Mouse (Mus musculus) forebrain, embryonic 10.5 days (tissue): Measurements from ENCODE around the gene Prkaa1. TPM values are rescaled to one million over a fixed set of nuclear protein-coding genes. Genes with fewer than 3 reads are reported as not detected.

Source experiments
- DNase-seq: peaks from one replicate; pipeline ENCODE4 v3.0.0-alpha.2; 2017; ENCODE audit warnings: low spot score; ENCODE audit errors: extremely low spot score
- H3K27ac ChIP-seq: fragments of 300-500 bp; sonication (generic); 2 replicates; pipeline ENCODE4 v1.5.1; 2016; ENCODE audit warnings: mild to moderate bottlenecking
- H3K27me3 ChIP-seq: fragments of 300-500 bp; sonication (generic); 2 replicates; pipeline ENCODE4 v1.6.1; 2016; ENCODE audit warnings: mild to moderate bottlenecking; ENCODE audit not compliant: poor library complexity, severe bottlenecking
- H3K36me3 ChIP-seq: fragments of 300-500 bp; sonication (generic); replicated peaks from 2 replicates; pipeline ENCODE4 v1.6.1; 2016; ENCODE audit warnings: mild to moderate bottlenecking, moderate library complexity
- H3K4me1 ChIP-seq: fragments of 300-500 bp; sonication (generic); 2 replicates; pipeline ENCODE4 v1.6.1; 2016
- H3K4me3 ChIP-seq: fragments of 300-500 bp; sonication (generic); 2 replicates; pipeline ENCODE4 v1.5.1; 2016; ENCODE audit warnings: mild to moderate bottlenecking, moderate library complexity
- H3K9me3 ChIP-seq: fragments of 300-500 bp; sonication (generic); 2 replicates; pipeline ENCODE4 v1.6.1; 2016; ENCODE audit warnings: mild to moderate bottlenecking, moderate library complexity
- WGBS: fragments of 180-500 bp; shearing (Covaris S2); methylation state at CpG from one replicate; pipeline ENCODE4 v1.1.7; 2016; 5-methylcytosine and 5-hydroxymethylcytosine counted together
- polyA plus RNA-seq: library from polyadenylated mRNA; unstranded; fragments of >200 nt; fragmentation: Nextera tagmentation; extraction: Ambion mirVana; gene quantifications from 2 replicates; pipeline ENCODE4 v1.2.1, GENCODE M21; 2016

Gene Prkaa1
- polyA plus RNA-seq, 1 experiment from 2014 or later: 12.8 TPM

DNA sequence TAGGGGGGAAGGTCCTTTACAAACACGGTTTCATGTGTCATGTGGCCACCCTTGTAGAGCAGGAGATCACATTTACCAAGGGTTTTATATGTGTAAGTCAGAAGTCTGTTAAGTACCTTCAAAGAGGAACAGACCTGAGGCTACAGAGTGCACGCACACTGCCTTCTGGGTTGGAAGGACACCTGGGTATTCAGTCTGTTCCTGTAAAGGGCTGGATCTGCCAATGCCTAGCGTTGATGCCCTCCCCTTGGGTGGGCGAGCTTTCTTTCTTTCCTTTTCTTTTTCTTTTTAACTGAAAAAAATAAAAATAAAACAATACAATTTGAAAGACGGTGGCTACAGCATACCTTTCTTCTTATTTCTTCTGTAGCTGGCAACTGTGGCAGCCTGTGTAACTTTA is 11.4 kb downstream of the Prkaa1 start:
- H3K27ac ChIP-seq: no peak overlapping the region
- no peaks in the 10 kb centered on the region for H3K36me3 ChIP-seq
- H3K4me3 ChIP-seq: no peak overlapping the region
- H3K9me3 ChIP-seq: no peaks in the 10 kb centered on the region
- WGBS: 87% methylated on average over 5 of the region's 5 CpGs
- H3K4me1 ChIP-seq: peaks cover 10% of the 10 kb centered on the region; the same call in 1 of the 2 replicates
- DNase-seq: no peak
- no peaks in the 10 kb centered on the region for H3K27me3 ChIP-seq

DNA sequence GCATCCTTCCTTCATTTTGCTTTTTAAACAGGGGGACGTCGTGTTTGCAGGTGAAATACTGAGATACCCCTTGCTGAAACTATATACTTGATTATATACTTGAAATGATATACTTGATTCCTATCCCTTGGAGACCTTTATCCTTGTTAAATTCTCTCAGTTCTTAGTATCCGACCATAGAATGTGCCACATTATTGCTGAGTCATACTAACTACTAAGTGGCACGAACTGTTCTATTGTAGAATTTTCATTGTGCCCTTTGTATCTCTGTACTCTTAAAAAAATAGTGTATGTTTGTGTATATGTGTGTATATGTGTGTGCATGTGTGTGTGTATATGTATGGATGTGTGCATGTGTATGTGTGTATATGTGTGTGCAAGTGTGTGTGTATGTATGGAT is 12.7 kb downstream of the Prkaa1 start:
- no peaks in the 10 kb centered on the region for H3K9me3 ChIP-seq
- WGBS: 91% methylated on average over 4 of the region's 4 CpGs
- H3K27me3 ChIP-seq: no peaks in the 10 kb centered on the region
- H3K4me1 ChIP-seq: peaks cover 10% of the 10 kb centered on the region; the same call in 1 of the 2 replicates
- no peak for DNase-seq
- no peak overlapping the region for H3K27ac ChIP-seq
- H3K36me3 ChIP-seq: peaks cover 8% of the 10 kb centered on the region
- H3K4me3 ChIP-seq: no peak overlapping the region

DNA sequence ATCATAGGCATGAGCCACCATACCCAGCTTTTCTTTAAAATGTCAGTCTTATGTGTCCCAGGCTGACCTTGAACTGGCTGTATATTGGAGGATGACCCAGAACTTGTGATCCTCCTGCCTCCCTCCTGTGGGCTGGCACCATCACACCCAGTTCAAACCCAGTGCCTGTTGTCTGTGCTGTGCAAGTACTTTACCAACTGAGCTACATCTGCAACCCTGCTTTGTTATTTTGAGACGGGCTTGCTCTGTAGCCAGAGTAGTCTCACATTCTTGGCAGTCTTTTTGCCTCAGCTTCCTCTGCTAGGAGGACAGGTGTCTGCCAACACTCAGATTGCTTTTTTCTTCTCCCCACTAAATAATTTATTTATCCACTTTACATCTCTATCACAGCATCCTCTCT is 13.7 kb downstream of the Prkaa1 start:
- no peak for DNase-seq
- Histone ChIP-seq H3K27ac (no peak overlapping the region), H3K36me3 (peaks cover 14% of the 10 kb centered on the region), H3K9me3 (no peaks in the 10 kb centered on the region), H3K4me3 (no peak overlapping the region), H3K4me1 (peaks cover 10% of the 10 kb centered on the region; the same call in 1 of the 2 replicates), H3K27me3 (no peaks in the 10 kb centered on the region)
- 93% methylated on average over 1 of the region's 1 CpGs for WGBS

DNA sequence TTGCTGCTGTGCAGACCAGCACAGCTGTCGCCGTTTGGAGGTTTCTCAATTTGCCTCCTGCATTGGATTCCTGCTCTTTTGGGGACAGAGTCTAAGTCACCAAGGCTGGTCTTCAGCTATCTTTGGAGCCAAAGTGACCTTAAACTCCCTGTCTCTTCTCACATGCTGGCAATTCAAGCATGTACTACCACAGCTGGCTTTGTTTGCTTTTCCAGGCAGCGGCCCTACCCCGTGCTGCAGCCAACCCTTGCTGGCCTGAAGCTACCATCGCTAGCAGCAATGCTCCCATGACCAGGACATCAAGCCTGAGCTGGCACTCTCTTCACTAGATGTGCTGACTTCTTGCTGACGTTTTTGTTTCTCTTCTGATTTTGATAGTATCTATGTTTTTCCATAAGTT is 15.2 kb downstream of the Prkaa1 start:
- Histone ChIP-seq H3K4me1 (peaks cover 10% of the 10 kb centered on the region; the same call in 1 of the 2 replicates), H3K4me3 (no peak overlapping the region), H3K27ac (no peak overlapping the region), H3K9me3 (no peaks in the 10 kb centered on the region), H3K27me3 (no peaks in the 10 kb centered on the region), H3K36me3 (peaks cover 27% of the 10 kb centered on the region)
- DNase-seq: no peak
- WGBS: 89% methylated on average over 6 of the region's 6 CpGs

DNA sequence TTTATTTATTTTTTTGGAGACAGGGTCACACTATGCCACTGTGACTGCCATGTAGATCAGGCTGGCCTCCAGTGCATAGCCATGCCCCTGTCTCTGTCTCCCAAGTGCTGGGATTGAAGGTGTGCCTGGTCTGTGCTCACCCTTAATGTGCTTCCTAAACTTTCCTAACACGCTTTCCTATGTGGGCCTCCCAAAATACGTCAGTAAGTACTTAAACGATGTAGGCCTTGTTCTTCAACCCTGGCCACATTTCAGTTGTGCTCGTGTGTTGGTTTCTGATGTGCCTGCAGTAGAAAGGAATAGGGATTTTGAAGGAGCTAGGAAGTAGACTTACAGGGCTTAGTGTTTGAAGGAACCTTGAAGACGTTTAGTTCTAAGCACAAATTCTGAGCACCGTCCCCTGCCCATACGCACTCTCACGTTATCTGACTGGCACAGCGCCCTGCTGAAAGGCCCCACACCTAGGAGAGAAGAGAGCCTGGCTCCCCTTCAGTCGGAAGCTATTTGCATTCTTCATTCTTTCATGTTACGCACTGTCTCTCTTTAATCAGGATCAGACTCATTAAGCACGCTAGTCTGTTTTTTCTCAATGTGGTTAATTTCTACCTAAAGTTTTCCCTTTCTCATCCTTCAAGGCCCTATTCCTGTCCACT is 21.6 kb downstream of the Prkaa1 start:
- Histone ChIP-seq H3K4me3 (no peak overlapping the region), H3K9me3 (no peaks in the 10 kb centered on the region), H3K4me1 (no peaks in the 10 kb centered on the region), H3K36me3 (peaks cover 74% of the 10 kb centered on the region), H3K27me3 (no peaks in the 10 kb centered on the region), H3K27ac (no peak overlapping the region)
- no peak for DNase-seq
- WGBS: 94% methylated on average over 12 of the region's 12 CpGs

DNA sequence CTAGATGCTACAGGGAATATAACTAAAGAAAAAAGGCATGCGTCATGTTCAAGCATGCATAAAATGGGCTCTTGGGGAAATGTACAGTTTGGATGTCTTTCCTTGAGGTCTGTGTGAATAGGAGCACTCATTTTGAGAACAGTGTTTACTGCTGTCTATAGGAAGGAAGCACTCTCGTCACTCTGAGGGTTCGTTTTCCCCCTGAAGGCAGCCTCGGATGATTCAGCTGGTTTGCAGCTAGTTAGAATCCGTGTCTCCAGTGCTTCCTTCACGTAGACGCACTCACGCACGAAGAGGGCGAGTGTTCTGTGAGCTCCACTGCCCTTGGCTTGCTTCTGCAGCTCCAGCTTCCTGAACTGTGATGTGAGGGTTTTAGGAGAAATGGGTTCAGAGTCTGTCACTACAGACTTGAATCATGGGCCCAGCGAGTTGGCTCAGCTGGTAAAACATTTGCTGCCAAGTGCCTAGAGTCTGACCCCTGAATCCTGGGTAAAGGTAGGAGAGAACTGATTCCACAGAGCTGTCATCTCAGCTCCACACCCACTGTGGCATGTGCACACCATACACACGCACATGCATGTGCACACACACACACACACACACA is 29.7 kb downstream of the Prkaa1 start:
- H3K36me3 ChIP-seq: peaks cover 85% of the 10 kb centered on the region
- H3K27me3 ChIP-seq: no peaks in the 10 kb centered on the region
- H3K4me3 ChIP-seq: no peak overlapping the region
- 90% methylated on average over 12 of the region's 12 CpGs for WGBS
- no peak overlapping the region for H3K27ac ChIP-seq
- DNase-seq: no peak
- no peaks in the 10 kb centered on the region for H3K4me1 ChIP-seq
- H3K9me3 ChIP-seq: no peaks in the 10 kb centered on the region

DNA sequence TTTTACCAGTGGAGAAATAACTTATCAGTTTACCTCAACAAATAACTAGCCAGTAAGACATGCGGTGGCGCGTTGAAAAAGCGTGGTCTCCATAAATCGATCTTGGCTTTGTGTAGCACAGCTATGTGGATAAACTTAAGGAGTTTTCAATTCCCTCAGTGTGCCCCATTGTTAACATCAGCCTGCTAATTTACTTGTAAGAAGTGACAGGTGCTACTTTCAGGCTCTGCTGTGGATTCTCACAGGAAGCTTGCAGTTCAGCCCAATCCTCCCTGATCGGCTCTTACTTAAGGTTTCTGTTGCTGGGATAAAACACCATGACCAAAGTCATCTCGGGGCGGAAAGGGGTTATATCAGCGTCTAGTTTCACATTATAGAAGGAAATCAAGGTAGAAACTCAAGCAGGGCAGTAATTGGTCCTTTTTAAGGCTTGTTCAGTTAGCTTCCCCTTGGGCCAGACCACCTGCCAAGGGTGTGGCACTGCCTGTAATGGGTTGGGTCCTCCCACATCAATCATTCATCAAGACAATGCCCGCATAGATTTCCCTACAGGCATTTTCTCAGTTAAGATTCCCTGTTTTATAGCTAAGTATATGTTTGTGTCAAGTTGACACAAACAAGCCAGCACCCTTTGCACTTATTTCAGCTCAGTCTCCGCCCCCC is 41.1 kb downstream of the Prkaa1 start:
- peak overlapping the region; percentile 96 for H3K4me3 ChIP-seq
- peaks cover 22% of the 10 kb centered on the region for H3K4me1 ChIP-seq
- no peaks in the 10 kb centered on the region for H3K27me3 ChIP-seq
- peaks cover 3% of the 10 kb centered on the region; the same call in 1 of the 2 replicates for H3K36me3 ChIP-seq
- DNase-seq: no peak
- peak overlapping the region; percentile 91 for H3K27ac ChIP-seq
- no peaks in the 10 kb centered on the region for H3K9me3 ChIP-seq
- WGBS: 53% methylated on average over 10 of the region's 11 CpGs

DNA sequence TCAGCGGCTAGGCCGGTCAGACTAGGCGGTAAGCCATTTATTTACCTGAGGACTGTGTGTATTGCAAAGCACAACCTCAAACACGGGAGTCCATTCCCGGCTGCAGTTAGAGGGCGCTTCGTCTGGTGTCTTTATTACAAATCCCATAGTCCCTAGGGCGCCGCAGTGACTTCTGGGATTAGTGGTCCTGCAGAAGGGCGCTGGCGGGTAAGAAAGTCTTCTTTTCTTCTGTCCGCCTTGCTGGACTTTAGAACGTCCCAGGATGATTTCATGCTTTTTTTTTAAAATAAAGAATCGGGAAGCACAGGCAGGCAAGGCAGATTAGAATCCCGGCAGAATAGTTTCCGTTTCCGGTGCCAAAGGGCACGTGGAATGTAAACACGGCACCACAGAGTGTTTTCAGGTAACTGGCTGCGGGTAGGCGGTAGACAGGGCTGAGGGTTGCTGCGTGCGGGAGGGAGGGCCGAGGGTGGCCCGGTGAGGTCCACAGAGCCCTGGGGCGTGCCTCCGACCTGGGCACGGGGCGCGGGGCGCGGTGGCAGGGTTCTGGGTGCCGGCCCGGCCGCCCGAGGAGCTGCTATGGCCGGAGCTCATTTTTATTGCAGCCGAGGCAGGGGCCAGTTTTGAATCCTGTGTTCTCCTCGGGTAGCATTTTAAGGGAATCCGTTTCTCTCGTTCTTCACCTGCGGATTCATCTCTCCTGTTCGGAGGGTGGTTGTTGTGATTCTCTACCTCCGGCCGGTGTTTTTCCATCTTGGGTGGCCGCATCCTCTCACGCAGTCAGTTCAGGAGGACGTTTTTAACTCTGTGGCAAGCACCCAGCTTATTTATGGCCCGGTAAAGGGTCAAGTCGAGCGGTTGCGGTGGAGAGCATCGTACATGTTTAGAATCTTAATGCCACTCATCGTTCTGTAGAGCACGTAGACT is 42.0 kb downstream of the Prkaa1 start, which contains the start of gene Ttc33:
Ttc33 (plus strand) TSS at position 160 of the 927 bp plus-strand sequence.
- Histone ChIP-seq H3K36me3 (peaks cover 11% of the 10 kb centered on the region), H3K4me1 (peaks cover 22% of the 10 kb centered on the region), H3K9me3 (no peaks in the 10 kb centered on the region), H3K27ac (peak within 1 kb of the TSS; percentile 91), H3K27me3 (no peaks in the 10 kb centered on the region), H3K4me3 (peak within 1 kb of the TSS; percentile 96)
- 1% methylated on average over 55 of the region's 55 CpGs for WGBS
- DNase-seq: peak; percentile 62

DNA sequence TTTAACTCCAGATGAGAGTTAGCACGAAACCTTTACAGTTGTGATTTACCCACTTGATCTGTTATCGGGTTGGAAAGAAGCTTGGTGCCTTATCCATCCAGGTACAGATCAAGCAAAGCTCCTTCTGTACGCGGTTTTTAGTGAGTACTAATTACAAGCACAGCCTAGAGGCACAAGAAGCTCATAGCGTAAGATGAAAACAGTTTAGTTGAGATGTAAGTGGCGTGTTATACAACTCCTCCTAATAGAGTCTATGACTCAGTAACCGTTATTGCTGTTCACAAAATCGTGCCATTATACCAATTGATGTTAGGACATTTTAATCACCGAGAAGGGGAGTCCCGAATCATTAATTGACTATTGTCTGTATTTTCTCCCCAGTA is 42.6 kb downstream of the Prkaa1 start:
- Histone ChIP-seq H3K36me3 (peaks cover 14% of the 10 kb centered on the region), H3K9me3 (no peaks in the 10 kb centered on the region), H3K4me1 (peaks cover 22% of the 10 kb centered on the region), H3K27me3 (no peaks in the 10 kb centered on the region), H3K4me3 (peak overlapping the region; percentile 96), H3K27ac (peak overlapping the region; percentile 91)
- 44% methylated on average over 10 of the region's 10 CpGs for WGBS
- no peak for DNase-seq

DNA sequence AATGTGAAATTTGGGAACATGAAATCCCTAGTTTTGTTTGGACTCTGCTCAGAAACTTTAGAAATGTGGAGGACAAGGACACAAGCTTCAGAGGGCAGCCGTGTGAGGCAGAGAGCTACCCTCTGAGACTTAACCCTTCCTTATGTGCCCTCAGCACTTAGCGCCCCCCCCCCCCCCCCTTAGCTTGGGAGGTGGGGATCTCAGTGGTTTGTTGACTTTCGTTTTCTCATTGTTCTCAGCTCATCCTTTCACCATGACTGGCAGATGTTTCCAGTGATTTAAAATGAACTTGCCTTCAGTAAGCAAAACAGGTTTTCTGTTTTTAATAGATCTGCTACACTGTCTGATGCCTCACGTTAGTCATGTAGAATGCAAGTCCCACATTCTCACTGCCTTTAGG is 43.5 kb downstream of the Prkaa1 start:
- no peak for DNase-seq
- Histone ChIP-seq H3K27ac (no peak overlapping the region), H3K36me3 (peaks cover 17% of the 10 kb centered on the region), H3K4me1 (peaks cover 22% of the 10 kb centered on the region), H3K27me3 (no peaks in the 10 kb centered on the region), H3K9me3 (no peaks in the 10 kb centered on the region), H3K4me3 (no peak overlapping the region)
- WGBS: 56% methylated on average over 4 of the region's 4 CpGs

DNA sequence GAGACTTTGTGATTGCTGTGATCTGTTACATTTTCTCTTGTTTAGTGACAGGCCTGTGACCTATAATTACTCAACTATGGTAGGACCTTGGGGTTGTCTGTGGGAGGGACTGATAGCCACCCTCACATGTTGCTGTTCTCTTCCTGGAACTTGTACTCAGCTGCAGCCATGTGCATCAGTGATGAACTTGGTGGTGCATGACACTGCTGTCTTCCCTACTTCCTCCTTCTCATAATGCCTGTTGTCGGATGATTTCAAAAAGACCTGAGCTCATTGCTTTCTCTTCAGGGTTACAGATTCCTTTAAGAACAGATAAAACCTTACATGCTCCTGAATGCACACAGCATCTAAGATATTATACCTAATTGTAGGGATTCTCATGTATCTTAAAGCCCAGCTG is 44.4 kb downstream of the Prkaa1 start:
- H3K27me3 ChIP-seq: no peaks in the 10 kb centered on the region
- H3K27ac ChIP-seq: no peak overlapping the region
- no peaks in the 10 kb centered on the region for H3K9me3 ChIP-seq
- no peak overlapping the region for H3K4me3 ChIP-seq
- WGBS: 100% methylated on average over 1 of the region's 1 CpGs
- no peak for DNase-seq
- H3K4me1 ChIP-seq: peaks cover 22% of the 10 kb centered on the region
- peaks cover 17% of the 10 kb centered on the region for H3K36me3 ChIP-seq

DNA sequence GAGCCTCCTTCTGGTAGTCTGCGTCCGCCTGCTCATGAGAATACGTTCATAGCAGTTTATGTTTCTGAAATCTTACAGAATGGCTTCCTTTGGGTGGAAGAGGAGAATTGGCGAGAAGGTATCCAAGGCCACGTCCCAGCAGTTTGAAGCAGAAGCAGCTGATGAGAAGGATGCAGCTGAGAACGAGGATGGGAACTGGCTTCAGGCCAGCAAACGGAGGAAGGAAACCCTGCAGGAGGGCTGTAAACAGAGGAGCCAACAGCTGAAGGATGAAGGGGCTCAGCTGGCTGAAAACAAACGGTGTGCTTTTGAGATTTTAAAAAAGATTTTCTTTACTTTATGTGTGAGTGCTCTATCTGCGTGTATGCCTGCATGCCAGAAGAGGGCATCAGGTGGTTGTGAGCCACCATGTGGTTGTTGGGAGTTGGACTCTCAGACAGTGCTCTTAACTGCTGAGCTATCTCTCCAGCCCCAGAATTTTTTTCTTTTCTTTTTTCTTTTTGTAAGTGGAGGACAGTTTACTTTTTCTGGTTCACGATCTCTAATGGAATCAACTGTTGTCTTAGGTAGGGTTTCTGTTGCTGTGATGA is 45.9 kb downstream of the Prkaa1 start:
- 82% methylated on average over 10 of the region's 10 CpGs for WGBS
- H3K4me1 ChIP-seq: peaks cover 13% of the 10 kb centered on the region
- no peak overlapping the region for H3K4me3 ChIP-seq
- no peak for DNase-seq
- no peaks in the 10 kb centered on the region for H3K27me3 ChIP-seq
- H3K27ac ChIP-seq: no peak overlapping the region
- no peaks in the 10 kb centered on the region for H3K9me3 ChIP-seq
- H3K36me3 ChIP-seq: peaks cover 17% of the 10 kb centered on the region
